Mouse (Mus musculus): ENCODE data around the gene Entpd2. TPM values are rescaled to one million over a fixed set of nuclear protein-coding genes. Genes with fewer than 3 reads are reported as not detected.

Entpd2 gene
- polyA plus RNA-seq, 1 experiment from 2014 or later, result not detected

DNA sequence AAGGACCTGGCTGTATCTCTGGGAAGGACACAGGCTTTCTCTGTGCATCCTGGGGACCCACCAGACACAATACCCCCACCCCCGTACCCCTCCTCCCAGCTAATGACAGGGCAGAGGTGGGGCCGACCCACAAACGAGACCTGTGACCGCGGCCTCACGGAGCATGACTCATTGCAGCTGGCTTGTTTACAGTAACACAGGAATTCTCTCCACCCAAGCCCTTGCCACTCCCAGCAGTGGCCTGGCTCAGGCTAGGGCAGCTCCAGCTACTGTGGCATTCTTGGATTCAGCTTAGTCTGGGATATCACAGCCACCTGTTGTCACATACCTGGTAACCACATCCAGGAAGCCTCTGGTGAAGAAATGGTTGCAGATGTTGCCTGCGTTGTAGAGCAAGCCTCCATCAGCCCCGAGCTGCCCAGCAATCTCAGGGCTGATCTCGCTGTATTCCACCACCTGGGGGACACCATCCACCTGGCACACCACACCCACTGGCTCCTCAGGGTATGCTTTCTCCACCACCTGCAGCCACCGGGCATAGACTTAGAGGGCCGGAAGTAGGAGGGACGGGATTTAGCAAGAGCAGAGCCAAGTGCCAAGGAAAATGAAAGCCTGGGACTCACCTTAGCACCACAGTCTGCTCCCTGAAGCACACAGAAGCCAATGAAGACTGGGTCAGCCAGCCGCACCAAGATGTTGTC, 32.0 kb upstream of the Entpd2 start:
- ATAC-seq (ENCODE audit: insufficient number of reproducible peaks, low FRiP score, low TSS enrichment, low read depth) (no peak), DNase-seq (ENCODE audit: low spot score) (no peak)
- Histone ChIP-seq H3K9me3 (ENCODE audit: control insufficient read depth, low read length) (no peaks in the 10 kb centered on the region), H3K9ac (ENCODE audit: low read length) (no peak overlapping the region), H3K4me3 (ENCODE audit: low read depth, low read length) (no peak overlapping the region), H3K27me3 (ENCODE audit: control insufficient read depth, insufficient read depth, low read length) (peaks cover 18% of the 10 kb centered on the region), H3K27ac (replicated peaks; ENCODE audit: low read depth, low read length) (no peak overlapping the region), H3K4me2 (ENCODE audit: low read depth, severe bottlenecking) (no peak overlapping the region), H3K36me3 (ENCODE audit: control insufficient read depth, insufficient read depth, low read length) (no peaks in the 10 kb centered on the region; the same call in 1 of the 2 replicates), H3K4me1 (ENCODE audit: control insufficient read depth, insufficient read depth, low read length) (0 out of 2 replicates have a peak, but pooled peaks cover 3% of the 10 kb centered on the region)
- WGBS, result 64% methylated on average over 13 of the region's 13 CpGs

DNA sequence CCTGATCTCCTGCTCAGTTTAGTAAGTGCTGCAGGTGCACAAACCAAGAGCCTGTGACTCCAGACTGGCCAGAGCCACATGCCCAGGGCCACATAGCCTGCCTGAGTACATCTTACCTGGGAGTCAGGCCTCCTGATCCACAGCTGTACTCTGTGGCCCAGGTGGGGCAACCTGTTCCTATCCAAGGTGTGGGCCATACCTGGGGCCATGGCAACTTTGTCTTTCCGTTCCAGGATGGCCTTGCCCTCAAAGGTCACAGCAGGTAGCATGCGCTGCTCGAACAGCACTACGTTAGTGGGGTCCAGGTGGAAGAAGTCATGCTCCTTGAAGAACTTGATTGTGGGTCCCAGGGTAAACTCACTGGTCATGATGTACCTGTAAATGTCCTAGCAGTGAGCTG, 31.4 kb upstream of the Entpd2 start:
- no peak for ATAC-seq (ENCODE audit: insufficient number of reproducible peaks, low FRiP score, low TSS enrichment, low read depth)
- Histone ChIP-seq H3K27ac (replicated peaks; ENCODE audit: low read depth, low read length) (no peak overlapping the region), H3K9ac (ENCODE audit: low read length) (no peak overlapping the region), H3K9me3 (ENCODE audit: control insufficient read depth, low read length) (no peaks in the 10 kb centered on the region), H3K27me3 (ENCODE audit: control insufficient read depth, insufficient read depth, low read length) (peaks cover 18% of the 10 kb centered on the region), H3K36me3 (ENCODE audit: control insufficient read depth, insufficient read depth, low read length) (no peaks in the 10 kb centered on the region; the same call in 1 of the 2 replicates), H3K4me1 (ENCODE audit: control insufficient read depth, insufficient read depth, low read length) (0 out of 2 replicates have a peak, but pooled peaks cover 3% of the 10 kb centered on the region), H3K4me3 (ENCODE audit: low read depth, low read length) (no peak overlapping the region), H3K4me2 (ENCODE audit: low read depth, severe bottlenecking) (no peak overlapping the region)
- WGBS, result 88% methylated on average over 4 of the region's 4 CpGs
- DNase-seq (ENCODE audit: low spot score), result no peak

DNA sequence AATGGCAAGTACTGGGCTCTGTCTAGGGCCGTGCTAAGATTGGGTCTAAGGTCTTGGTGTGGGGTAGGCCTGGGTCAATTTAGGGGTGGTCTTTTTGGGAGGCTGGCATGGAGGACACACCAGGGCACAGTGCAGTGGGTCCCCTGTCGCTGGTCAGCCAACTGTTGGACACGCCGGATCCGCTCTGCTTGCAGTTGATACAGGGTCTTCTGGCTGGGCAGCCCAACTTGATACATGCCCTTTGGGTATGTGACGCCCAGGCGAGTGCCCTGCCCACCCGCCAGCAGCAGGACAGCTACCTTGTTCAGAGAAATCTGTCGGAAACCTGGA, 30.9 kb upstream of the Entpd2 start:
- 0 out of 2 replicates have a peak, but pooled peaks have one; percentile 49 for ATAC-seq (ENCODE audit: insufficient number of reproducible peaks, low FRiP score, low TSS enrichment, low read depth)

DNA sequence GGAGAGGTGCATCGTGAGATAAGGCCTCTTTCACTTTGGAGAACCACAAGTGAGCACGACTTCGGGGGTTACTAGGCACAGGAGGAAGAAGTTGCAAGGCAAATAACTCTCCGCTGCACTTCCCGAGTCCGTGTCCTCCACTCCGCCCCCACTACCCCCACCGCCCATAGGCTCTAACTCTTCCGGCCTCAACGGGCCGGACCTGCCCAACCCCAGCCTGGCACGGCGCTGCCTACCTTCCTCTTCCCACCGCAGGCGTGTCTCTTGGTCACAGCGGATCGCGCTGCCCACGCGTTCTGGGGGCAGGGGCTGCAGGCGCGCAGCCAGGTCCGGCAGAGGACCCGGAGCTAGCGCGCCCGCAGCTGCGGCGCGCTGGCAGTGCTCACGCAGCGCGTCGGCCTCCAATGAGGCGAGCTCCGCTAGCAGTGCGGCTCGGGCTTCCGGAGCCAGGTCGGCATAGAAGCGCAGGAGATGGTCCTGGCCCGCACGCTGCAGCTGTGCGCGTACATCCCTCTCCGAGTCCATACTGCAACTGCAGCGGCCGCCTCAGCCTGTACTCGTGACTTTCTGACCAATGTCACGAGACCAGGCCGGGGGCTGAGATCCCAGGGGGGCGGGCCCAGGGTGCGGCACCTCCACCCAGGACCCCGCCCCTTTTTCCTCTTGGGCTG, 30.4 kb upstream of the Entpd2 start, which contains the start of gene Uap1l1:
TSS of gene Uap1l1 (minus strand) at position 592 of the 671 bp plus-strand sequence.
- ATAC-seq (ENCODE audit: insufficient number of reproducible peaks, low FRiP score, low TSS enrichment, low read depth), result peak; percentile 58; the same call in 1 of the 2 replicates
- H3K9me3 ChIP-seq (ENCODE audit: control insufficient read depth, low read length), result no peaks in the 10 kb centered on the region
- peak within 1 kb of the TSS; percentile 56 for H3K4me3 ChIP-seq (ENCODE audit: low read depth, low read length)
- peak within 1 kb of the TSS; percentile 73 for H3K9ac ChIP-seq (ENCODE audit: low read length)
- H3K27me3 ChIP-seq (ENCODE audit: control insufficient read depth, insufficient read depth, low read length), result peaks cover 18% of the 10 kb centered on the region
- no peaks in the 10 kb centered on the region; the same call in 1 of the 2 replicates for H3K36me3 ChIP-seq (ENCODE audit: control insufficient read depth, insufficient read depth, low read length)
- peak within 1 kb of the TSS; percentile 99 for H3K4me2 ChIP-seq (ENCODE audit: low read depth, severe bottlenecking)
- under 1% methylated on average over 54 of the region's 54 CpGs for WGBS
- no peak within 1 kb of the TSS for H3K27ac ChIP-seq (replicated peaks; ENCODE audit: low read depth, low read length)
- peak; percentile 79 for DNase-seq (ENCODE audit: low spot score)
- H3K4me1 ChIP-seq (ENCODE audit: control insufficient read depth, insufficient read depth, low read length), result 0 out of 2 replicates have a peak, but pooled peaks cover 3% of the 10 kb centered on the region

More for the DNA sequence above, 30.9 kb upstream of the Entpd2 start:
- DNase-seq (ENCODE audit: low spot score), result no peak
- Histone ChIP-seq H3K27ac (replicated peaks; ENCODE audit: low read depth, low read length) (no peak overlapping the region), H3K4me2 (ENCODE audit: low read depth, severe bottlenecking) (peak overlapping the region; percentile 99), H3K9me3 (ENCODE audit: control insufficient read depth, low read length) (no peaks in the 10 kb centered on the region), H3K27me3 (ENCODE audit: control insufficient read depth, insufficient read depth, low read length) (peaks cover 18% of the 10 kb centered on the region), H3K4me3 (ENCODE audit: low read depth, low read length) (peak overlapping the region; percentile 56), H3K36me3 (ENCODE audit: control insufficient read depth, insufficient read depth, low read length) (no peaks in the 10 kb centered on the region; the same call in 1 of the 2 replicates), H3K9ac (ENCODE audit: low read length) (no peak overlapping the region; the same call in 1 of the 2 replicates), H3K4me1 (ENCODE audit: control insufficient read depth, insufficient read depth, low read length) (0 out of 2 replicates have a peak, but pooled peaks cover 3% of the 10 kb centered on the region)
- WGBS, result 21% methylated on average over 9 of the region's 9 CpGs

DNA sequence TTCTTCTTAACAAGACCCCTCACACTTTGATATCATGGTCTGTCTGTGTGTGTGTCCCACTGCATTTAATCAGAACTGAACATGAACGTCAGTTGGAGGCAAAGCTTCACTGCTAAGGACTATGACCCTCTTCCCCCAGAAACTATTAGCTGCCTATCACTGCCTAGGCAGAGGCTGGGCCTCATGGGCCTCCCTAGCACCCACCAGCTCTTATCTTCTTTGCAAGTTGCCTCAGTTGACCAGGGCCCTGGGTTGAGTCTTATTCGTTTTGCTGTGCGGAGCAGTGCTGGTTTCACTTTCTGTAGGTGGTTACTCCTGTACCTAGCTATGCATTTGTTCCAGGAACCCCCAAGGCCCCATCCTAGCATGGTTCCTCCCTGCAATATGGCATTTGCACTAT, 25.7 kb upstream of the Entpd2 start:
- H3K9ac ChIP-seq (ENCODE audit: low read length), result no peak overlapping the region
- H3K36me3 ChIP-seq (ENCODE audit: control insufficient read depth, insufficient read depth, low read length), result peaks cover 3% of the 10 kb centered on the region
- no peak for DNase-seq (ENCODE audit: low spot score)
- no peak overlapping the region for H3K4me3 ChIP-seq (ENCODE audit: low read depth, low read length)
- H3K9me3 ChIP-seq (ENCODE audit: control insufficient read depth, low read length), result no peaks in the 10 kb centered on the region
- H3K27me3 ChIP-seq (ENCODE audit: control insufficient read depth, insufficient read depth, low read length), result peaks cover 8% of the 10 kb centered on the region
- ATAC-seq (ENCODE audit: insufficient number of reproducible peaks, low FRiP score, low TSS enrichment, low read depth), result no peak
- H3K4me2 ChIP-seq (ENCODE audit: low read depth, severe bottlenecking), result no peak overlapping the region
- H3K4me1 ChIP-seq (ENCODE audit: control insufficient read depth, insufficient read depth, low read length), result peaks cover 24% of the 10 kb centered on the region
- WGBS, result 86% methylated on average over 3 of the region's 3 CpGs
- no peak overlapping the region for H3K27ac ChIP-seq (replicated peaks; ENCODE audit: low read depth, low read length)

DNA sequence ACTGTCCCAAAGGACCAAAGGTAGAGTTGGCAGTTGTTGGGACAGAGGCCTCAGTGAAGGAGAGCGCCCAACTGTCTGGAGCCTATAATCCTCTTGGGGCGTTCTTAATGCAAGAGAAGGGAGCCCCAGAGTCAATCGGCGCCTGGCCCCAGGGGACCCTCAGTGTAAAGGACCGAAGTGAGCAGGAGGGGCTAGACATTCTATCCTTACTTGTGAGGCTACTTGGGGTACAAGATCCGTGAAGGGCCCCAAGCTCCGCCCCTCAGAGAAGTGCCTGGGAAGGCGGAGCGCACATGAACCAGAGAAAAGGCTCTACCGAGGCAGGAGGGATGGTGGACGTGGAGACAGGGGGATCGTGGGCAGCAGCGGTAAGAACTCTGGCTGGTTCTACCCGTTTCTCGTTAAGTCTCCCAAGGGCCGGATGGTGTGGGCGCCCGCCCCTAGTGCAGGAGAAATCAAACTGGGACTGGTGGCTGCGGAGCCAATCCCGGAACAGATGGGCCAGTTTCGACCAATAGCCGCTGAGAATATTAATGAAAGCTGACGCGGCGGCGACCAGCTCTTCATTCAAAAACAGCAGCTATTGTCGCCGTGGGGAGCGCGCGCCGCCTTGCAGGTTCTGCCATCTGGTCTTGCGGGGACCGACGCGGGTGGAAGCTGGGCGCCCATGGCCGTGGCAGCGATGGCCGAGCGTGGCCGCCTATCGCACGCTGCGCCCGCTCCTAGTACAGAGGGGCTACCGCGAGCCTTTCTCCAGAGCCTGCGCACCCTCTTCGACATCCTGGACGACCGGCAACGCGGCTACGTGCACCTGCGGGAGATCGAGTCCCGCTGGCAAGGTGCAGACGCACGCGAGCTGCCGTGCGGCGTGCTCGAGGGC, 23.7 kb upstream of the Entpd2 start, which contains the start of gene Sapcd2:
TSS of gene Sapcd2 (plus strand) at position 558 of the 880 bp plus-strand sequence.
- H3K9ac ChIP-seq (ENCODE audit: low read length), result peak within 1 kb of the TSS; percentile 77
- H3K27ac ChIP-seq (replicated peaks; ENCODE audit: low read depth, low read length), result peak within 1 kb of the TSS; percentile 85
- peaks cover 13% of the 10 kb centered on the region for H3K36me3 ChIP-seq (ENCODE audit: control insufficient read depth, insufficient read depth, low read length)
- WGBS, result under 1% methylated on average over 65 of the region's 65 CpGs
- ATAC-seq (ENCODE audit: insufficient number of reproducible peaks, low FRiP score, low TSS enrichment, low read depth), result peak; percentile 89
- no peaks in the 10 kb centered on the region for H3K27me3 ChIP-seq (ENCODE audit: control insufficient read depth, insufficient read depth, low read length)
- H3K9me3 ChIP-seq (ENCODE audit: control insufficient read depth, low read length), result no peaks in the 10 kb centered on the region
- H3K4me2 ChIP-seq (ENCODE audit: low read depth, severe bottlenecking), result peak within 1 kb of the TSS; percentile 93
- DNase-seq (ENCODE audit: low spot score), result peak; percentile 93
- H3K4me3 ChIP-seq (ENCODE audit: low read depth, low read length), result peak within 1 kb of the TSS; percentile 72
- H3K4me1 ChIP-seq (ENCODE audit: control insufficient read depth, insufficient read depth, low read length), result peaks cover 21% of the 10 kb centered on the region

DNA sequence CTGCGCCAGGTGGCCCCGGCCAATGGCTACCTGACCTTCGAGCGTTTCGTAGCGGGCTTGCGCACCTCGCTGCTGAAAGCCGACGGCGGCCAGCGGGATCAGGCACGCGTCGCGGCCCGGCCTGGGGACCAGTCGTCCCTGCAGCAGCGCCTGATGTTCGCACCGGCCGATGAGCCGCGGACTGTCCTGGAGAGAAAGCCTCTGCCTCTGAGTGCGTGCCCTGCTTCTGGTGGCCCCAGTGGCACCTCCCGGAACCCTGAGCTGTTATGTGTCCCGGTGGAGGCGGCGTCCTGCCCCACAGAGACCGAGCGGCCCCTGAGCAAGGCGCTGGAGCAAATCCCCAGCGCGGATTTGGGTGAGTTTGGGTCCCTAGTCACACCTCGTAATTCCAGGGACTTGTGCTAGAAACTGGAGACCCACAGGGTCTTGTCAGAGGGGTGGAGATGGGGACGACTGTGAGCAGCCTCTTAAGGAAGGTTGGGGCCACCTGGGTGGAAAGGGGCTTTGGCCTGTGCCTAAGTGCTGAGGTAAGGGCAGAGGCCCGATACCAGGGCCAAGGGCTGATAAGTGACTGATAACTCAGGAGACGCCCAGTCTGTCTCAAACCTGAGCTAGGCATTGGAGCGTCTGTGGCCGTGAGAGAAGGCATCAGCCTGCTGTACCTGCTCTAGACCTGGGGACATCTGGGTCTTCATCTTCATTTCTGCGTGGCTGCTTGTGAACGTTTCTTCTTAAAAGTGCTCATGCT, 22.9 kb upstream of the Entpd2 start:
- Histone ChIP-seq H3K4me3 (ENCODE audit: low read depth, low read length) (peak overlapping the region; percentile 72), H3K9me3 (ENCODE audit: control insufficient read depth, low read length) (no peaks in the 10 kb centered on the region), H3K4me1 (ENCODE audit: control insufficient read depth, insufficient read depth, low read length) (peaks cover 21% of the 10 kb centered on the region), H3K36me3 (ENCODE audit: control insufficient read depth, insufficient read depth, low read length) (peaks cover 18% of the 10 kb centered on the region), H3K4me2 (ENCODE audit: low read depth, severe bottlenecking) (peak overlapping the region; percentile 93), H3K27me3 (ENCODE audit: control insufficient read depth, insufficient read depth, low read length) (no peaks in the 10 kb centered on the region), H3K27ac (replicated peaks; ENCODE audit: low read depth, low read length) (no peak overlapping the region), H3K9ac (ENCODE audit: low read length) (peak overlapping the region; percentile 77)
- DNase-seq (ENCODE audit: low spot score), result no peak
- ATAC-seq (ENCODE audit: insufficient number of reproducible peaks, low FRiP score, low TSS enrichment, low read depth), result no peak
- WGBS, result 3% methylated on average over 42 of the region's 42 CpGs
